Comparison of ENCODE assay signal across 10 mouse cellular contexts in the genomic region with DNA sequence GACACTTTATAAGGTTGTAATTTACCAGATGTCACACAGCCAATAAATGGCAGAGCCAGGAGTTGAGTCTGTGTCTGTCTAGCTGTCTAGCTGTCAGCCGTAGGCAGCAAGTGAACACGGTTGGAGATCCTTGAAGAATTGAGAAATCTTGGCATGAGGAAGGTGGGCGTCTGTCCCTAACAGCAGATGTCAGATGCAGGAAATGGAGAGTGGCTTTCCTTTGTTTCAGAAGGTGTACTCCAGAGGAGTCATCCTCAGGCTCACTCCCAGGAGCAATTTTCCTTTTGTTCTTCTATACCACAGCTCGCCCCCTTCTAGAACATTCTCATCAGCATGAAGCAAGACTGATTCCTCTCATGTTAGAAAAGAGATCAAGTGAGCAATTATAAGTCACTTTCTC.
"Had no signal": no experiment of that assay in that cellular context is flagged by ENCODE, and none has a peak within 500 bp of the region (broad histone marks: within the 10 kb centered on the region; RNA-seq: fewer than 3 reads in every experiment).

No protein-coding gene starts in this region.

- ATAC-seq: liver, postnatal 0 days; lung, postnatal 0 days; midbrain, embryonic 13.5 days; midbrain, embryonic 15.5 days had no signal

- DNase-seq: liver, postnatal 0 days; lung, adult 2 months; lung, postnatal 14 days; lung, postnatal 36 days; right cerebral cortex, postnatal 25 days; thymus, postnatal 14 days; thymus, postnatal 36 days had no signal
